Comparison of ENCODE assay signal across 15 mouse cellular contexts in the genomic region with DNA sequence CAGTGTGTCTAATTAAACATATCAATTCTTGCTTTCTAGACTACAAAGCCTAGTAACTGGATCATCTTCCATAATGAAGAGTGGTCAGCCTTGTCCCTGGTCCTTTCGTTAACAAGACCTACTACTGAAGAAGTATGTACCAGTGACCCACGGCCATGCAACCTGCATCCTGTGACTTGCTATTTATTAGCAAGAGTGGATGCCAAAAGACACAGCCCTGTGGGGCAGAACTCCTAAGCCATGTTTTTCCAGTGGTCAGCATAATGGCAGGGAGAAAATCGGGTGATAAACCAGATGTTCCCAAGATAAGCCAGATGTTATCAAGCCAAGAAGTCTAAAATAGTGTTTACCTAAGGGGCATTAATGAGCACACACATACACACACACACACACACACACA.
"Had no signal": no experiment of that assay in that cellular context is flagged by ENCODE, and none has a peak within 500 bp of the region (broad histone marks: within the 10 kb centered on the region; RNA-seq: fewer than 3 reads in every experiment).

No protein-coding gene starts in this region.

- H3K4me3 ChIP-seq: layer of hippocampus, adult 2 months; limb, embryonic 12.5 days; liver, embryonic 13.5 days; lung, embryonic 15.5 days; megakaryocyte, embryonic 14.5 days; midbrain, embryonic 13.5 days; stomach, embryonic 15.5 days had no signal

- DNase-seq: liver; liver, embryonic 13.5 days; liver, postnatal 0 days; lung, postnatal 14 days; right cerebral cortex, postnatal 14 days; thymus, adult 2 months; thymus, postnatal 25 days had no signal

- ATAC-seq: liver, postnatal 0 days; midbrain, embryonic 13.5 days had no signal

- H3K27ac ChIP-seq: kidney, postnatal 0 days; layer of hippocampus, adult 2 months; limb, embryonic 12.5 days; liver, embryonic 13.5 days; lung, embryonic 15.5 days; macrophage; midbrain, embryonic 13.5 days; stomach, embryonic 15.5 days had no signal

- H3K9me3 ChIP-seq: limb, embryonic 12.5 days; liver, embryonic 13.5 days; lung, embryonic 15.5 days; midbrain, embryonic 13.5 days; stomach, embryonic 15.5 days had no signal

- H3K4me1 ChIP-seq: megakaryocyte, embryonic 14.5 days; stomach, embryonic 15.5 days had no signal

- H3K36me3 ChIP-seq: limb, embryonic 12.5 days; liver, embryonic 13.5 days; lung, embryonic 15.5 days; midbrain, embryonic 13.5 days; stomach, embryonic 15.5 days had no signal

- H3K9ac ChIP-seq: limb, embryonic 12.5 days; liver, embryonic 13.5 days; liver, postnatal 0 days; lung, embryonic 15.5 days; midbrain, embryonic 13.5 days; stomach, embryonic 15.5 days had no signal

- H3K4me2 ChIP-seq: limb, embryonic 12.5 days; liver, embryonic 13.5 days; lung, embryonic 15.5 days; midbrain, embryonic 13.5 days; stomach, embryonic 15.5 days had no signal

- H3K27me3 ChIP-seq: limb, embryonic 12.5 days; liver, embryonic 13.5 days; lung, embryonic 15.5 days; megakaryocyte, embryonic 14.5 days; midbrain, embryonic 13.5 days; stomach, embryonic 15.5 days had no signal
